Mouse (Mus musculus) left cerebral cortex, postnatal 36 days (tissue): ENCODE measurements around the gene Clic3. TPM values are rescaled to one million over a fixed set of nuclear protein-coding genes. Genes with fewer than 3 reads are reported as not detected.

Experiments
- DNase-seq, 2 experiments: peaks; one replicate each; pipeline ENCODE4 v3.0.0; 2021 to 2022; ENCODE audit warnings: low spot score in 2 of 2, mixed read lengths in 1 of 2
- intact Hi-C: fragments of 180-260 bp; cut with DNase I; formaldehyde crosslinking; loops from one replicate; pipeline ENCODE4 v1.15.1; 2025
- microRNA-seq: library from miRNA; unstranded; fragments of <30 nt; microRNA quantifications from one replicate; pipeline ENCODE4 v1.2.0, GENCODE M21; 2022
- total RNA-seq, 2 experiments: library from RNA; stranded (reverse); gene quantifications; 2 replicates each; pipeline ENCODE4 v1.2.3; 2021

Clic3 gene
- total RNA-seq, 2 experiments from 2014 or later, result 0.69 TPM; not detected in 1

GRCm38 (mm10) chr2:25501593-25502486 is 45.2 kb downstream of the Clic3 start, which contains the start of gene C8g:
Gene C8g (minus strand): TSS chr2:25501719.
- intact Hi-C loops, result loop anchor here (2.0 kb wide), 1 partner anchor 41 kb away; the partner anchor contains the start of gene Paxx
- no peak for DNase-seq

DNA sequence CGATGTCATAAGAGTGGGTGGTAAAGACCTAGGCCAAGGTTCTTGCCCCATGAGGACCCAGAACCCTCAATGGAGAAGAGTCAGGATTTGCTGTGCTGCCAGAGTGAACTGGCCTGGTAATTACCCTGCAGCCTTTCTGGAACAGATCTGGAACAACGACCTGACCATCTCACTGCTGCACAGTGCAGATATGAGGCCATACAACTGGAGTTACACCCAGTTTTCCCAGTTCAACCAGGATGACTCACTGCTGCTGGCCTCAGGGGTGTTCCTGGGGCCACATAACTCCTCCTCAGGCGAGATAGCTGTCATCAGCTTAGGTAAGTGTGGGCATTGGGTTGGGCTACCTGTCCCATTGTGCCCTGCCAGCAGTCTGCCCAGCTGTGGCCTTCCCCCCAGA is 46.1 kb downstream of the Clic3 start:
- no peak for DNase-seq
- intact Hi-C loops, result no loop called here

- no peak for DNase-seq
- intact Hi-C loops, result no loop called here
Observed at GRCm38 (mm10) chr2:25504538-25504937, 47.9 kb downstream of the Clic3 start.

- intact Hi-C loops, result no loop called here
- DNase-seq, result no peak
Observed at GRCm38 (mm10) chr2:25505000-25505399, 48.4 kb downstream of the Clic3 start.

GRCm38 (mm10) chr2:25505860-25506259 is 49.2 kb downstream of the Clic3 start:
- intact Hi-C loops, result no loop called here
- DNase-seq, result no peak

DNA sequence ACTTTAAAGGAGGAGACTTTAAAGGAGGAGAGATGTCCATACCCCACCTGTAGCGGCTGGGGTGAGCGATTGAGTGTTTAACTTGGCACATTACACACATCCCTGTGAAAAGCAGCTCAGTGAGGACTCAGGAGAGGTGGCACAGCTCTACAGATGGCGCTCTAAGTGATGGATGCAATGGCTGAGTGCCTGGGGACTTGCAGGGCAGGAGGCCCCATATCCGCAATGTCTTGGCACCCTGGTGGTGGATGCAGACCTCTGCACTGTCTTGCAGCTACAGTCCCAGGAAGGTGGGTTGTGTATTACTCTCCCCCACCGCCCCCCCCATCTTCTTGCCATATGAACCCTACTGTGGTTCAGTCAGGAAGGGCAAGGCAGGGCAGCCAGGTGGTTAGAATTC is 50.3 kb downstream of the Clic3 start:
- DNase-seq, result no peak
- intact Hi-C loops, result no loop called here

Small RNAs within 50 kb of the gene (microRNA-seq; reads per million reads assigned to microRNA genes)
- gene Mir3087, result 5.1 reads per million, percentile 17 among the genes with 10 or more reads in this experiment

Other genes starting within 250 kb of the Clic3 start
- gene Nelfb, start 245.3 kb upstream of the Clic3 start, total RNA-seq, result 10 to 100 TPM; 55.4 to 58.5 TPM
- under 1 TPM in 1 of 2 experiments, not detected in 1; 0.29 TPM for gene Stpg3, start 242.2 kb upstream of the Clic3 start, total RNA-seq
- gene Fam166a, start 238.1 kb upstream of the Clic3 start, total RNA-seq, result not detected
- 100 to 1,000 TPM; 334 to 390 TPM for gene Tubb4b, start 232.1 kb upstream of the Clic3 start, total RNA-seq
- gene Slc34a3, start 222.5 kb upstream of the Clic3 start, total RNA-seq, result not detected
- not detected for gene Rnf224, start 220.1 kb upstream of the Clic3 start, total RNA-seq
- 100 to 1,000 TPM; 244 to 282 TPM for gene Rnf208, start 214.6 kb upstream of the Clic3 start, total RNA-seq
- not detected for gene Cysrt1, start 214.4 kb upstream of the Clic3 start, total RNA-seq
- gene AL732309.1, start 210.0 kb upstream of the Clic3 start, total RNA-seq, result 1 to 10 TPM; 1.9 to 3.2 TPM
- 10 to 100 TPM; 32.8 to 44.3 TPM for gene Tmem203, start 201.4 kb upstream of the Clic3 start, total RNA-seq
- gene Tprn, start 194.2 kb upstream of the Clic3 start, total RNA-seq, result 10 to 100 TPM; 18.5 to 24.7 TPM
- gene Ssna1, start 184.4 kb upstream of the Clic3 start, total RNA-seq, result 10 to 100 TPM; 60.1 to 68.3 TPM
- 10 to 100 TPM; 78.9 to 82.8 TPM for gene Anapc2, start 184.4 kb upstream of the Clic3 start, total RNA-seq
- gene Tmem210, start 168.7 kb upstream of the Clic3 start, total RNA-seq, result not detected
- gene Lrrc26, start 166.9 kb upstream of the Clic3 start, total RNA-seq, result not detected
- gene Grin1, start 137.7 kb upstream of the Clic3 start, total RNA-seq, result 100 to 1,000 TPM; 451 to 471 TPM
- 10 to 100 TPM; 57.0 to 63.7 TPM for gene Man1b1, start 124.5 kb upstream of the Clic3 start, total RNA-seq
- 10 to 100 TPM; 27.1 to 34.1 TPM for gene Dpp7, start 100.5 kb upstream of the Clic3 start, total RNA-seq
- gene Uap1l1, start 91.2 kb upstream of the Clic3 start, total RNA-seq, result 10 to 100 TPM; 17.0 to 20.8 TPM
- 1 to 10 TPM; 2.7 to 4.1 TPM for gene Sapcd2, start 84.5 kb upstream of the Clic3 start, total RNA-seq
- 10 to 100 TPM; 12.0 to 13.9 TPM for gene Entpd2, start 61.0 kb upstream of the Clic3 start, total RNA-seq
- gene Npdc1, start 57.5 kb upstream of the Clic3 start, total RNA-seq, result 100 to 1,000 TPM; 325 to 339 TPM
- under 1 TPM in 1 of 2 experiments, not detected in 1; 0.20 TPM for gene Fut7, start 33.6 kb upstream of the Clic3 start, total RNA-seq
- 100 to 1,000 TPM; 169 to 174 TPM for gene Abca2, start 28.1 kb upstream of the Clic3 start, total RNA-seq
- 10 to 100 TPM; 72.8 to 75.8 TPM for gene Paxx, start 4.3 kb downstream of the Clic3 start, total RNA-seq
- 1,000 to 10,000 TPM; 1,442 to 2,237 TPM for gene Ptgds, start 13.2 kb downstream of the Clic3 start, total RNA-seq
- not detected for gene Lcn12, start 37.1 kb downstream of the Clic3 start, total RNA-seq
- 100 to 1,000 TPM; 107 to 127 TPM for gene Fbxw5, start 43.9 kb downstream of the Clic3 start, total RNA-seq
- 1 to 10 TPM; 1.0 to 1.6 TPM for gene C8g, start 44.9 kb downstream of the Clic3 start, total RNA-seq
- gene Traf2, start 90.1 kb downstream of the Clic3 start, total RNA-seq, result 1 to 10 TPM; 8.7 to 9.3 TPM
- 100 to 1,000 TPM; 189 to 236 TPM for gene Edf1, start 101.0 kb downstream of the Clic3 start, total RNA-seq
- 1 to 10 TPM; 1.4 to 2.4 TPM for gene Mamdc4, start 118.0 kb downstream of the Clic3 start, total RNA-seq
- gene Phpt1, start 118.4 kb downstream of the Clic3 start, total RNA-seq, result 10 to 100 TPM; 74.6 to 75.4 TPM
- gene Ajm1, start 124.9 kb downstream of the Clic3 start, total RNA-seq, result 100 to 1,000 TPM in 1 of 2 experiments, 10 to 100 TPM in 1; 99.8 to 110 TPM
- gene Rabl6, start 151.7 kb downstream of the Clic3 start, total RNA-seq, result 100 to 1,000 TPM; 144 to 160 TPM
- gene Ccdc183, start 160.8 kb downstream of the Clic3 start, total RNA-seq, result not detected
- gene Tmem141, start 165.2 kb downstream of the Clic3 start, total RNA-seq, result 10 to 100 TPM; 19.8 to 29.2 TPM
- gene Fcna, start 171.2 kb downstream of the Clic3 start, total RNA-seq, result under 1 TPM; 0.25 to 0.50 TPM
- gene Lcn8, start 196.3 kb downstream of the Clic3 start, total RNA-seq, result not detected
- gene Lcn5, start 201.1 kb downstream of the Clic3 start, total RNA-seq, result not detected
- not detected for gene Lcn6, start 219.9 kb downstream of the Clic3 start, total RNA-seq
- gene Lcn10, start 225.9 kb downstream of the Clic3 start, total RNA-seq, result not detected
- gene Obp2a, start 243.2 kb downstream of the Clic3 start, total RNA-seq, result not detected
- 100 to 1,000 TPM in 1 of 2 experiments, 10 to 100 TPM in 1; 83.5 to 107 TPM for gene Bmyc, start 249.9 kb downstream of the Clic3 start, total RNA-seq